Mouse (Mus musculus) urinary bladder, postnatal 14 days (tissue): Measurements from ENCODE around the gene AI464131.
"Not testable (repeated sequence)": the region's sequence is repeated elsewhere in the genome, so short reads cannot be mapped to it uniquely, and the experiment has no call there.

Experiments used
- DNase-seq: peaks from one replicate; pipeline ENCODE4 v3.0.0; 2021; ENCODE audit warnings: low spot score

AI464131 gene

DNA sequence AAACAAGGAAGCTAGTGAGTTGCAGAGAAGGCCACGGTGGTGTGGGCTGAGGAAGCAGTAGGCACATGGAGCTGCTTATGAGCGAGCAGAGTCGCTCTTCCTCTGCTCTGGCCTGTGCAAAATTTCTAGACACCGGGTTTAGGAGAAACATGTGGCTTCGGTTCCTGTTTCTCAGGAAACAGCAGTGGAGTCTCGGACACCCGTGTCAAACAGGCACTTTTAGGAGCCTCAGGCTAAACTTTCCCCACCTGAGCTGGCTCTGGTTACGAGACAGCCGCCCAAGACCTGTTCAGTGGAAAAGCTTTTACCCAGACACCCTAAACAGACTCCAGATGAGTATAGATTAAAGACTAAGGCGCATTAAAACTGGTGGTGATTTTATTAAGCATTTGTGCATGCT is 33.7 kb downstream of the AI464131 start:
- no peak for DNase-seq

DNA sequence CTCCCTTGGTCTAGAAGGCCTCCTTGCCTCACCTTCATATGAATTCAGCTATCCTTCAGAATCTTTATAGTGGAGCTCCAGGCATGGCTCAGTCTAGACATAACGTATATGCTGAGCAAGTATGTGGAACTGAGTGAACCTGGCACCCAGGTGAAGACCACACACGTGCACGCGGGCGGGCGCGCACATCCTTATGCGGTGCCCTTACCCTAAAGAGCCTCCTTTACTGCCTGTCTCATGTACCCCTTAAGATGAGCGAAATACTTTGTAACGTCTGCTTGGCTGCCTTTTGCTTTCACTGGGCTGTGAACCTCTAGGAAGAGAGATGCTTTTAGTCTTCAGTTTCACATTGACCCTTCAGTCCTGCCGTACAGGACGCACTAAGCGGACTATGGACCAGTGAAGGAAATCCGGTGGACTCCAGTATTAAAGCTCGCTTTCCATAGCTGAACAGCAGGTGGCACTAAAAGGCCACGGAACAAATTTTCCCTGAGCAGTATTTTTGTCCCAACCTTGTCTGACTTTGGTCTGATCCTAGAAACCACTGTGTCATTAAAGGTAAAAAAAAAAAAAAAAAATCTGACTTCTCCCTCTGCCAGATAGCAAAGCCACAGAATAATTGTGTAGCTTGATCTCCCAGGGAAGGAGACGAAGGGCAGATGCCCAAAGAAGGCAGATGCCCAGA is 34.3 kb downstream of the AI464131 start:
- DNase-seq: peak; percentile 65

DNA sequence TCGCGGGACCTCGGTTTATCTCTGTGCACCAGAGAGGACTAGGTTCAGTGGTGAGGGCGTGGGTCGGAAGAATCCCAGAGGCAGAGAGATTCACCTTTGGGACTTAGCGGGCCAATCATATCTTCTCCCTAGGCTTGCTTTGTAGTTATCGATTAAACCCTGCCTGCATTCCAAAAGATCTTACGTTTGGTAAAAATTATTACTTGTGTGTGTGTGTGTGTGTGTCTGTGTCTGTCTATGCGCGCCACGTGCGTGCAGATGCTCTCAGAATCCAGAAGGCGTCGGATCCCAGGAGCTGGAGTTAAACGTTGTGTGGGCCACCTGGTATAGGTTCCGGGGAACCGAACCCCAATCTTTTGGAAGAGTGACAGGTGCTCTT is 37.6 kb downstream of the AI464131 start:
- DNase-seq: no peak

DNA sequence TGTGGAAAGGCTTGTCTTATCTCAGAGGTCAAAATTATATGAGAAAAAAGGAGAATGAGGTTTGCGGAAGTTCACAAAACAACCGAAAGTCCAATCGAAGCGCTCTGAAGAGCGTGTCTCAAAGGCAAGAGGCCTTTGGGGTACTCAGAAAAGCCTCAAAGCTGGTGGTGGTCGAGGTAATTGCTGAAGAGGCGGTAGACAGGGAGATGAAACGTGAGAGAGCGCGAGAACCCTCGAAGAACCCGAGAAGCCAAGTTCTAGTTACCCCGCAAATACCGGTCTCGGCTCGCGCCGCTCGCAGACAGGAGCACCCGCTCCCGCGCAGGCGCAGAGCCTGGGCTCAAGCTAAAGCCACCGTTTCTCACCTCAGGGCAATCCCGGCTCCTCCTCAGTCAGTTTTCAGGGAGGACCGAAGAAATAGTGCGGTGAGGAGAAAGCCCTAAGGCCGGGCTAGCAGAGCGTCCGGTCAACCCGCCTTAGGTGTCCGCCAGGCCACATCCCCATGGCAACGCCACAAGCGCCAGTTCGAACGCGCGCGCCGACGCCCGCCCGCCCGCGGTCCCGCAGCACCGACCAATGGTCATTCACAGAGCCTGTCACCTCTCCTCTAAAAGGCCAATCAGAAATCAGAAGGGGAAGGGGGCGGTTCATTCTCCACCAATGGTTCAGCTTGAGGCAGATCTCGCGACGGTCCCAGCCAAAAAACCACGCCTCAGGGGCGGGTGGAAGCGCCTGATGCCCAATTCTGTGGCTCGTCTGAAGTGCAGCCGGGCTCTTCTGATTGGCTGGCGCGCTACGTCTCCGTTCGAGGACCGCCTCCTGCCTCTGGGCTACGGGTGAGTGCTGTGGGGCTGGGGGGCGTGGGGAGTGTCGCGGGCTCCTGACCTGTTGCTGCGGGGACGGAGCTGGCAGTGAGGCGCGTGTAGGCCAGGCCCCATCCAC is 38.3 kb downstream of the AI464131 start, which contains the start of the genes Kif24 and Nudt2:
Gene Kif24, minus strand, starts transcription at position 543 of the 942 bp plus-strand sequence.
Gene Nudt2, plus strand, starts transcription at position 807 of the 942 bp plus-strand sequence.
- DNase-seq: peak; percentile 98

DNA sequence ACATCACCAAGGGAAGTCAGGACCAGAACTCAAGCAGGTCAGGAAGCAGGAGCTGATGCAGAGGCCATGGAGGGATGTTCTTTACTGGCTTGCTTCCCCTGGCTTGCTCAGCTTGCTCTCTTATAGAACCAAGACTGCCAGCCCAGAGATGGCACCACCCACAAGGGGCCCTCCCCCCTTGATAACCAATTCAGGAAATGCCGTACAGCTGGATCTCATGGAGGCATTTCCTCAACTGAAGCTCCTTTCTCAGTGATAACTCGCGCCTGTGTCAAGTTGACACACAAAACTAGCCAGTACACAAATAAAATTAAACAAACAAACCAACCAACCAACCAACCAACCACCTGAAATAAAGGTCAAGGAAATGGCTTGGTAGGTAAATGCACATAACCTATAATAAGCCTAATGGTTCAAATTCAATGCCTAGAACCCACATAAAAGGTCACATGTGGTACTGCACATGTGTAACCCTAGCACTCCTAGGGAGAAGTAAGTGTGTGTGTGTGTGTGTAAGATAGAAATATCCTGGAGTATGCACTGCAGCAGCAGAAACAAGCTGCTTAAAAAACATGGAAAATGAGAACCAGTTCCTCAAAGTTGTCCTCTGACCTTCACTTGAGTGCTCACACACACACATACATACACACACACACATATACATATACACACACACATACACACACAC is 39.7 kb downstream of the AI464131 start:
- DNase-seq: not testable (repeated sequence)

DNA sequence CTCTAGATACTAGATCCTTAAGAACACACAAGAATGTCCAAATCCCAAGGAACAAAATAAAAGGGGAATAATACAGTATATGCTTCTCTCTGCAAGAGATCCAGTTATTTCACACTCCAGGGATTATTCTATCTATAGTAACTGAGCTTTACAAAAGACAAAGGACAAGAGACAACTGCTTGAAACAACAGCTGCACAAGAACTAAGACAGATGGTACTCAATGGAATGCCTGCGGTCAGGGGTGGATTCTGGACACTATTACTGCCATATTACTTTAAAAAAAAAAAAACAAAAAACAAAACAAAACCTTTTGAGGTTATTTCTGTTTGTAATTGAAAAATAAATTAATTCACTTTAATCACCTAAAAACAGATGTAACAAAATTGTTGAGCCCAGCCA is 42.2 kb downstream of the AI464131 start:
- no peak for DNase-seq

DNA sequence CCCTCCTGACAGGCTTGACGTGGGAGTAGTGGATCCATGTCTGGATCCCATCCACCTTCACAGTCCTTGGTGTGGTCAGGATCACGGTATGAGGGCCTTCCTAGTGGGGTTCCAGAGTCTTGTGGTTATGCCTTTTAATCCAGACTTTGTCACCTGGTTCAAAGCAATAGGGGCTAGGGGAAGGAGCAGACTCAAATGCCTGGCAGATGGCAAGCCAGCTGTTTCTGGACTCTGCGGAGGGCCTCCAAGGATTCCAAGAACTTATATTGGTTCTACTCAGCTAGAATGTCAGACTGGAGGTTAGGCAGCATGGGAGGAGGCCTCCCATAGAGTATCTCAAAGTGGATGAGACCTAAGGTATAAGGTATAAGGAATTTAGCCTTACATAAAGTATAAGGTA is 55.3 kb downstream of the AI464131 start:
- no peak for DNase-seq
